Mouse (Mus musculus) embryonic fibroblast, embryonic 13.5 days (primary cell): ENCODE data around the gene Psmd3.

ENCODE experiments used
- CTCF ChIP-seq: IDR thresholded peaks from 2 replicates; pipeline ENCODE4 v1.5.1; 2011; ENCODE audit warnings: mild to moderate bottlenecking, control low read depth, low read length, moderate library complexity, borderline replicate concordance; ENCODE audit not compliant: insufficient read depth
- POLR2A ChIP-seq: IDR thresholded peaks from 2 replicates; pipeline ENCODE4 v1.6.1; 2011; ENCODE audit warnings: low read depth, mild to moderate bottlenecking, control low read depth, low read length, moderate library complexity

DNA sequence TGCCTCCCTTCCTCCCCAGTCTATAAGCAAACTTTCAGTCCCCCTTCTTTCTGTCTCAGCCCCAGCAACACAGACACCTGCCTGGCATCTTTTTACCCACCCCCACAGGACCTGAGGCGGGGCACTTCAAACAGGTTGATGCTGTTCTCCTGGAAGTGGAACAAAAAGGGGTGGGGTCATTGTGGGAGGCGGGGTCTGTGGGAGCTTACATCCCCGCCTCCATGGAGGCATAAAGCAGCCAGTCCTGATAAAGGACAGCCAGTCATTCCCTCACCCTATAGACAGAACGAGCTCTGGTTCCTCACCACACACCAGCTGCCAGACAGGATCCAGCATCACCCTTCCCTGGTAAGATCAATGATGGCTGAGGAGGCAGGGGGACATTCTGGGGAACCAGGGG is 18.3 kb upstream of the Psmd3 start, which contains the start of gene Gsdma:
- no peak for TF ChIP-seq POLR2A
- no peak for TF ChIP-seq CTCF
